Mouse (Mus musculus) E14TG2a.4 (cell line): ENCODE measurements around the gene Klrb1b.

Source experiments
- H3K27me3 ChIP-seq: 2 replicates; pipeline ENCODE4 v1.6.1; 2014; ENCODE audit warnings: low read length, control low read depth; ENCODE audit not compliant: insufficient read depth
- H3K36me3 ChIP-seq: 2 replicates; pipeline ENCODE4 v1.6.1; 2014; ENCODE audit warnings: low read length, control low read depth; ENCODE audit not compliant: insufficient read depth
- H3K4me1 ChIP-seq: replicated peaks from 2 replicates; pipeline ENCODE4 v1.6.1; 2014; ENCODE audit warnings: low read depth, low read length, control low read depth
- H3K4me3 ChIP-seq: replicated peaks from 2 replicates; pipeline ENCODE4 v1.5.1; 2014; ENCODE audit warnings: mild to moderate bottlenecking, low read length
- H3K9me3 ChIP-seq: 2 replicates; pipeline ENCODE4 v1.6.1; 2014; ENCODE audit warnings: low read length, control low read depth
- CTCF ChIP-seq: conservative IDR thresholded peaks from 2 replicates; pipeline ENCODE4 v1.5.1; 2014; ENCODE audit warnings: low read length
- NANOG ChIP-seq: IDR thresholded peaks from 2 replicates; pipeline ENCODE4 v1.6.1; 2014; ENCODE audit warnings: borderline replicate concordance, low read length, mixed read lengths
- POU5F1 ChIP-seq: IDR thresholded peaks from 2 replicates; pipeline ENCODE4 v1.6.1; 2014; ENCODE audit warnings: low read length, borderline replicate concordance

Klrb1b gene

GRCm38 (mm10) chr6:128851151-128851550 is 25.0 kb upstream of the Klrb1b start:
- H3K4me3 ChIP-seq: no peak overlapping the region
- peaks cover 10% of the 10 kb centered on the region for H3K4me1 ChIP-seq
- TF ChIP-seq CTCF (no peak), POU5F1 (no peak), NANOG (no peak)

GRCm38 (mm10) chr6:128850671-128851070 is 24.5 kb upstream of the Klrb1b start:
- Histone ChIP-seq H3K4me3 (no peak overlapping the region), H3K36me3 (no peaks in the 10 kb centered on the region), H3K9me3 (peaks cover 20% of the 10 kb centered on the region), H3K27me3 (no peaks in the 10 kb centered on the region), H3K4me1 (peaks cover 12% of the 10 kb centered on the region)
- no peak for TF ChIP-seq CTCF
- TF ChIP-seq POU5F1: no peak
- TF ChIP-seq NANOG: no peak

More at GRCm38 (mm10) chr6:128851151-128851550, 25.0 kb upstream of the Klrb1b start:
- Histone ChIP-seq H3K9me3 (peaks cover 20% of the 10 kb centered on the region), H3K27me3 (no peaks in the 10 kb centered on the region), H3K36me3 (no peaks in the 10 kb centered on the region)

DNA sequence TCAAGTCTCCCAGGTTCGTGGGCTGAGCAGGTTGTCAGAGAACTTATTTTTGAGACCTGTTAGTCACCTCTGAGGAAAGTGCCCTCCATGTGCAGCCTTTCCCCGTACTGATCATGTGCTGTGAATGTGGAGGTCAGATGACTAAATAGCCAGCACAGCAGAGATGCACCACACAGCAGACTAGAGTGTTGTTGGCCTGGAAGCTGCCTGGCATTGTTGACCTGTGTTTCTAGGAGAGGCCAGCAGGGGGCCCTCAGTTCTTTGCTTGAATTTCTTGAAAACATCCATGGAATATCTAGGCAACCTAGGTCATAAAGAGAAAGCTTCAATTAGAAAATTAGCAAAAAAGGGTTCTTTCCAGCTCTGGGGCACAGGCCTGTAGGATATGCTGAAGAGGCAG is 23.8 kb upstream of the Klrb1b start:
- Histone ChIP-seq H3K4me1 (peaks cover 14% of the 10 kb centered on the region), H3K4me3 (no peak overlapping the region), H3K36me3 (no peaks in the 10 kb centered on the region), H3K27me3 (no peaks in the 10 kb centered on the region), H3K9me3 (peaks cover 20% of the 10 kb centered on the region)
- TF ChIP-seq CTCF: peak; percentile 48
- no peak for TF ChIP-seq NANOG

- Histone ChIP-seq H3K27me3 (peaks cover 5% of the 10 kb centered on the region), H3K4me3 (no peak overlapping the region), H3K36me3 (no peaks in the 10 kb centered on the region), H3K4me1 (peaks cover 18% of the 10 kb centered on the region), H3K9me3 (peaks cover 20% of the 10 kb centered on the region)
- TF ChIP-seq NANOG: no peak
- no peak for TF ChIP-seq CTCF
- TF ChIP-seq POU5F1: no peak
Measured at GRCm38 (mm10) chr6:128847401-128847800, 21.3 kb upstream of the Klrb1b start.

DNA sequence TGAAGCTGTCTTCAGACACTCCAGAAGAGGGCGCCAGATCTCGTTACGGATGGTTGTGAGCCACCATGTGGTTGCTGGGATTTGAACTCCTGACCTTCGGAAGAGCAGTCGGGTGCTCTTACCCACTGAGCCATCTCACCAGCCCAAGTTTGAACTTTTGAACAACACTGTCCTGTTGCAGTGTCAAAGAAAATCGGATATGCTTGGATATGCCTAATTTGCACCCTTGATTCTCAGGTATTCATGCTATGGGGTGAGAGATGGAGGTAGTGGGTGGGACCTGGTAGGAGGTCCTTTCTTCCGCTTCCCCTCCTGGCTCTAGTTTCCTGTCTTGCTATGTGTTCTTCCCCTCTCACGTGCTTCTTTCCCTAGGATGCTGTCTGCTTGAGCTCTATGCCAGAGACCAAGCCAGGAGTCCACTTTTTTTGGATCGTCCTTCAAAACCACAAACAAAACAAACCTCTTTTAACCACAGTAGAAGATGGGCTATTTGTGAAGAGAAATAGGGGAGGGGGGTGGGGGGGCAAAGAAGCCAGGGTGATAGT is 19.9 kb upstream of the Klrb1b start:
- Histone ChIP-seq H3K4me1 (peaks cover 27% of the 10 kb centered on the region), H3K4me3 (no peak overlapping the region), H3K27me3 (peaks cover 15% of the 10 kb centered on the region), H3K9me3 (peaks cover 20% of the 10 kb centered on the region), H3K36me3 (no peaks in the 10 kb centered on the region)
- TF ChIP-seq NANOG (no peak), CTCF (no peak), POU5F1 (no peak)

- Histone ChIP-seq H3K36me3 (no peaks in the 10 kb centered on the region), H3K27me3 (peaks cover 15% of the 10 kb centered on the region), H3K4me3 (no peak overlapping the region), H3K4me1 (peaks cover 27% of the 10 kb centered on the region), H3K9me3 (peaks cover 14% of the 10 kb centered on the region)
- TF ChIP-seq CTCF (peak; percentile 100), POU5F1 (no peak), NANOG (no peak)
Measured at GRCm38 (mm10) chr6:128845319-128845979, 19.3 kb upstream of the Klrb1b start.

- Histone ChIP-seq H3K36me3 (no peaks in the 10 kb centered on the region), H3K4me1 (peaks cover 33% of the 10 kb centered on the region), H3K4me3 (peak overlapping the region; percentile 94), H3K9me3 (peaks cover 6% of the 10 kb centered on the region), H3K27me3 (peaks cover 15% of the 10 kb centered on the region)
- TF ChIP-seq NANOG (no peak), CTCF (no peak), POU5F1 (no peak)
Measured at GRCm38 (mm10) chr6:128844586-128845080, 18.5 kb upstream of the Klrb1b start.

DNA sequence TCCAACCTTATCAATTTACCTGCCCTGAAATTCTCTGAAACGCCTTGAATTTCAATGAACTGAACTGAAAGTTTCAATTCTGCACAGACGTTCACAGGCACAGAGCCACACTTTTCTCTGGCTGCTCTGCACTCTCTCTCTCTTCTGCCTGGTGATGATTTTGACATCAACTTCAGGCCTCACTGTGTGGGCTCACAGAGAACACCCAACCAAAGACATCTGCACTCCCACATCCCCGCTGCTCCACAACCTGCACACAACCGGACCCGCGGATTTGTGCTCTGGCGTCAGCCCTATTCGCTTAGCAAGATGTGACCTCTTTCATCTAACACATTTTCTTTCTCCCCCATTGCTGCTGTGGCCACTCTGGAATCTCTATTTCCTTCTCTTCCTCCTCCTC is 18.0 kb upstream of the Klrb1b start:
- no peaks in the 10 kb centered on the region for H3K36me3 ChIP-seq
- H3K27me3 ChIP-seq: peaks cover 15% of the 10 kb centered on the region
- H3K9me3 ChIP-seq: peaks cover under 1% of the 10 kb centered on the region; the same call in 1 of the 2 replicates
- peak overlapping the region; percentile 94 for H3K4me3 ChIP-seq
- peaks cover 38% of the 10 kb centered on the region for H3K4me1 ChIP-seq
- TF ChIP-seq CTCF (no peak), POU5F1 (no peak), NANOG (no peak)

DNA sequence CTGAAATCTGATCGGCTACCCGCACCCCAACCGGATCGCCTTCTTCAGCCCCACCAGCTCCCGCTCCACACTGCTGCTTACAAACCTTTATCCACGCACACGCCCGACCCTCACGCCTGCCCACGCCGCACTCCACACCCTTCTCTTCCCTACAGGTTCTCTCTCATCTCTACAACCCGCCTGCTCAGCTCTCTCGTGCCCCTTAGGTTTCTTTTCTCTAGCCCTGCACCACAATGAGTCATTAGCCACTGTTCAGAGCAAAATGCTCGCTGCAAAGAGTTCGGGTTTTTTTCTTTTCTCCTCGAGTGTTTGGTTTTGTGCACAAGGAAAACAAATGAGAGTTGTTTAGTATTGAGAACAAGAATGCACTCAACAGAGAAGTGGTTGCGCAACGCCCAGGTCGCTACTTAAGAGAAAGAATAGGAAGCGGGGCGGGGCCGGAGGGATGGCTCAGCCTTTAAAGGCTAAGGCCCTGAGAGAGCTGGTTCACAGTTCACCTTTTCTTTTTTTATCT is 17.4 kb upstream of the Klrb1b start:
- Histone ChIP-seq H3K9me3 (no peaks in the 10 kb centered on the region), H3K4me3 (peak overlapping the region; percentile 94), H3K36me3 (no peaks in the 10 kb centered on the region), H3K4me1 (peaks cover 38% of the 10 kb centered on the region), H3K27me3 (peaks cover 15% of the 10 kb centered on the region)
- TF ChIP-seq POU5F1: no peak
